Mouse (Mus musculus): ENCODE measurements around the gene Lpp.

Gene Lpp

GRCm38 (mm10) chr16:24467544-24468290 is 74.4 kb downstream of the Lpp start:
- DNase-seq (ENCODE audit: extremely low spot score, low read depth, low spot score): no peak

- DNase-seq (ENCODE audit: extremely low spot score, low read depth, low spot score): no peak
Observed at GRCm38 (mm10) chr16:24469313-24469712, 76.0 kb downstream of the Lpp start.

DNA sequence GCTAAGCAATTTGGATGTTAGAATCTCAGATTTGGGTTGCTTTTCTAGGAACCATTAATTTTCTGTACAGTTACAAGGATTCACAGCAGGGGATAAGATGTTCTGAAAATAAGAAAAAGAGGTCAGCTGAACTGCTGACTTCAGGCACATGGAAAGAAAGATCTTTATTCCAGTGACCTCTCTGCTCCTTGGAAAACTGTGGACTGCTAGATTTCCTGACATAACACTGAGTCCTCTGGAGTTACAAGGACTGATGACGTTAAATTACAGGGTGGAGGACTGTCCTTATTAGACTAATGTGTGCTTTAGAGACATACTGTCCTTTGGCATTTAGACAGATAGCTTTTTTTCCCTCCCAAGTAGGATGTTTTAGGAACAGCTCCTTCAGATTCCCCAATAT is 77.3 kb downstream of the Lpp start:
- no peak for DNase-seq (ENCODE audit: extremely low spot score, low read depth, low spot score)

- no peak for DNase-seq (ENCODE audit: extremely low spot score, low read depth, low spot score)
Observed at GRCm38 (mm10) chr16:24471029-24471428, 77.7 kb downstream of the Lpp start.

DNA sequence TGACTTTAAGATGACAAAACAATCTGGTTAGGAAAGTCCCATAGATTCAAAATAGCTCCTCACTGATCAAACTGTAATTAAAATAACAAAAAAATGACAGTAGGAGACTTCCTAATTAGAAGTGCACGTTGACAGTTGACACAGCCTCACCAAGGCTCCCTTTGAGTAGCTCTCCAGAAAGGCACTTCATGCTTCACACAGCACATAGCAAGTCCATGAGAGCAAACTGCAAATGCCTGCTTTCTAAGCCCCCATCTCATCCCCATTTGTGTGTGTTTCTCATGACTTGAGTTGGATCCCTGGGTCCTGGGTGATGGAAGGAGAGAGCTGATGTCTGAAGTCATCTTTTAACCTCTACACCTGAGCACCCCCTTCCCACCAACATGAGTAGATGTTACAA is 78.5 kb downstream of the Lpp start:
- DNase-seq (ENCODE audit: extremely low spot score, low read depth, low spot score): no peak

- DNase-seq (ENCODE audit: extremely low spot score, low read depth, low spot score): no peak
Observed at GRCm38 (mm10) chr16:24473966-24474365, 80.7 kb downstream of the Lpp start.

- DNase-seq (ENCODE audit: extremely low spot score, low read depth, low spot score): no peak
Observed at GRCm38 (mm10) chr16:24474781-24475180, 81.5 kb downstream of the Lpp start.

DNA sequence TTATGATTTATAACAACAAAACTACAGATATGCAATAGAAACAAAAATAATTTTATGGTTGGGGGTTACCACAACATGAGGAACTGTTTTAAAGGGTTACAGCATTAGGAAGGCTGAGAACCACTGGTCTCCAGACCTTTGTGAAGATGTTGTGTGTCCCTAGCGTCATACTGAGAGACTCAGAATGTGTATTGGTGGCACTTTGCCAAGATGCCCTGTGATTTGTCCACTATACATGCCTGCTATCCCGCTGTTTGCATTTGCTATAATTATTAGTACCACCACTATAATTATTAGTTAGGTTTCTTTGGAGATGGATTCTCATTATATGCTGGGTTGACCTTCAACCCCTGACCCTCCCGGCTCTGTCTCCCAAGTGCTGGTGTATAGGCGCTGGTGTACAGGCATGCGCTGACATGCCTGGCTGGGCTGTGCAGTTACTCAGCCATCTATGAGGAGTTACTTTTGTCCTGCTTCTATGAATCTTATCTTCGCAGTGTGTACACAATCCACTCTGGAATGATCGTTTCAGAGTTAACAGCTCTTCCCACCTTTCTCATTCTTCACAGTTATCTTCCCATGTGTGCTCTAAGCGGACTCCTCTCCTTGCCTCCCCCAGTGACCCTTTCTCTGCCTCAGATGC is 82.1 kb downstream of the Lpp start:
- no peak for DNase-seq (ENCODE audit: extremely low spot score, low read depth, low spot score)

DNA sequence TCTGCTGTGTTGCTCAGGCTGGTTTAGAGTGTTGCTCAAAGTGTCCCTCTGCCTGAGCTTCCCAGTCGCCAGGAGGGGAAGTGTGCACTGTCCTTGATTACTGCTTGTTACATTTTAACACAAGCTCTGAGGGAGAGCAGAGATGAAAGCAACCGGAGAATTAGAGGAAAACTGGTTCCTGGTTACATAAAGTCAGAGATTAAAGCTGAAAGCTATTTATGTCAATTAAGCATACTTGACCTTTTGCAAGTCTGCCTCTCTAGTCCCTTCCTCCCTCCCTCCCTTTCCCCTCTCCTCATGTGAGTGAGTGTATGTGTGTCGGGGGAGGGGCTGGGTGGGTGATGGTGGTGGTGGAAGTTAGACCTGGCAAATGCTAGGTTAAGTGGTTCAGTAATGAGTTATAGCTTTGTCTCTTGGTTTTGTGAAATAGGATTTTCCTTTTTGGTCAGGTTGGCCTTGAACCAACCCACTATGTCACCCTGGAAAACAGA is 83.6 kb downstream of the Lpp start:
- DNase-seq (ENCODE audit: extremely low spot score, low read depth, low spot score): no peak

DNA sequence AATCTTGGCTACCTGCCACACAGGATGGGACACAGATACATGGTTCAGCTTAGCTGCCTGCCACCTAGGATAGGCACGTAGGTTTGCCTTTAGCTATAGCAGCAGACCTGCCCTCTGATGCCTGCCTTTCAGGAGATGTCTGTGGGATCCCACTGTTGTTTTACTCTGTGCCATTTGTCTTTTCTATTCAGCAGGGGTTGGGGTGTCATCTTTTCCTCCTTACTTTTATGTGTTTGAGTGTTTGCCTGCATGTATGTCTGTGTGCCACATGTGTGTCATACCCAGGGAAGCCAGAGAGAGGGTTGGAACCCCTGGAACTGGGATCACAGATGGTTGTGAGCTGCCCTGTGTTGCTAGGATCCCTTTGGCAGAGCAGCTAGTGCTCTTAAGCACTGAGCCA is 84.7 kb downstream of the Lpp start:
- no peak for DNase-seq (ENCODE audit: extremely low spot score, low read depth, low spot score)

- DNase-seq (ENCODE audit: extremely low spot score, low read depth, low spot score): no peak
Observed at GRCm38 (mm10) chr16:24478851-24479250, 85.5 kb downstream of the Lpp start.

GRCm38 (mm10) chr16:24482648-24483047 is 89.3 kb downstream of the Lpp start:
- no peak for DNase-seq (ENCODE audit: extremely low spot score, low read depth, low spot score)

DNA sequence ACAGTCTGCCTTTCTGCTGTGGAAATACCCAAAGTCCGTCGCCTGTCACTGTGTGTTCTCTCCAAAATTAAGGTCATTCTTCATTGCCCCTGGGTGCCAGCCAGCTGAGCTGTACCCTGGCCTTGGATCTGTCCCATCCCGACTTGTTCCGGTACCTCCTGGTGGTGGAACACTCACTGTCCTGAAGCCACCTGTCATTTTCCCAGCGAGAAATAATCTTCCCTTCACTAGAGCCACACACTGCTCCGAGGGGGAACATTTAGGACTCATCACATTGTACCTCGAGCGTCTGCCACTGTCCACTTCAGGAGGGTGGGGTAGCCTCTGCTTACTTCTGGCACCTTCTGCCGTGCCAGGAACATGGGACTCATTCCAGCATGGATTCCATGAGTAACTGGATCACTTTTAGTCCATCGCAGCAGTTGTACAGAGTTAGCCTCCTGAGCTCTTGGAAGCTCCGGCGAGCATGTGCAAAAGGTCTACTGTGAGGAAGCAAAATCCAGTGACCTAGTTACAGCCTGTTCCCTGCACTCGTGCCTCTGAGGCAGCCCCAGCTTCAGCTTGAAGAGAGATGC is 90.3 kb downstream of the Lpp start:
- DNase-seq (ENCODE audit: extremely low spot score, low read depth, low spot score): no peak

DNA sequence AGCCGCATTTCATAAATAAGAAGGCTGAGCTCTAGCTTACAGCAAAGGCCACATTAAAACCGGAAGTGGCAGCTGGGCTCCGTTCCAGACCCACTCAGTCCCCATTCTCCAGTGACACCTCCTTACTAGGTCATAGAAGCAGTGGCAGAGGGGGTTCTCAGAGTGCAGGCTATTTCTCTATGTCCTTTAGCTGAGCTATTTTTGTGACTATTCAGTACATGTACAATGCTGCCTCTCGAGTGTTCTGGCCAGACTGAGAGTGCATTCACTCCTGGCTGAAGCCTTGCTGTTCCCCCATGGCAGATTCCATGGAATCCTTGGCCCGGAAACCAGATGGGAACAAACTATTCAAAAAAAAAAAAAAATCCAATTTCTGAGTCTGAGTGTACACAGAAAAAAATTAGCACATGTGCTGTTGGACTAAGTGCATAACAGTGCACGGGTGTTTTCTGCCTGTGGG is 94.5 kb downstream of the Lpp start:
- no peak for DNase-seq (ENCODE audit: extremely low spot score, low read depth, low spot score)

DNA sequence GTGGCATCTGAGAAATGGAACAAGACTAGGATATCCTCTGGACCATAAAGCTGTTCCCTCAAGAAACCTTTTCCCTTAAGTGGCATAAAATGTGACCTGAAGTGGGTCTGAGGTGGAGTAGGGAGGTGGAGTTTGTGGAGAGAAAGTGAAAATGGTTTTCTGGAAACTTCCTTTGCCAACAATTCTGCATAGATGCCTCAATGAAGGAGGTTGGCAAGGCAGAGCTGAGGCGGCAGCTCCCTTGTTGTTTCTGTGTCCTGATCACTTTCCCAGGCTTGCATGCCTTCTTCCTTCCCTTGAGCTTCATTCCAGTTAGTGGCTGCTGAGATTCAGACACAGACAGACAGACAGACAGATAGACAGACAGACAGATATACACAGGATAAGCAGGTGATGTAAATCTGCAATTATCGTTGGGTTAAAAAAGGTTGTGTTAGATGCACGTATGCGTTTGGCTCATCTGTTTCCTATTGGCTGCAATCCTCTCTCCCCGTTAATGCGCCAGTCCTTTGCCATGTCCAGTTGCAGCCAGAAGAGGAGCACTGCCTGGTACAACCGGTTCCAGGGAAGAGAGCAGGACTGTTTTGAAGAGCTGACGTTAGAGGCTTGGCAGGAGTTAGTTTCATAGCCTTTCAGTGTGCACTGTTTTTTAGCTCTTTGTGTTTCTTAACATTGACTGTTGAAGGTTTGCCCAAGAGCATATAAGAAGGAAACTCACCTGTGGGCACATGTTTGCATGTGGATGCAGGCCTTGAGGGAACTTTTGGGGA is 96.4 kb downstream of the Lpp start:
- no peak for DNase-seq (ENCODE audit: extremely low spot score, low read depth, low spot score)

GRCm38 (mm10) chr16:24490751-24491485 is 97.6 kb downstream of the Lpp start:
- no peak for DNase-seq (ENCODE audit: extremely low spot score, low read depth, low spot score)

DNA sequence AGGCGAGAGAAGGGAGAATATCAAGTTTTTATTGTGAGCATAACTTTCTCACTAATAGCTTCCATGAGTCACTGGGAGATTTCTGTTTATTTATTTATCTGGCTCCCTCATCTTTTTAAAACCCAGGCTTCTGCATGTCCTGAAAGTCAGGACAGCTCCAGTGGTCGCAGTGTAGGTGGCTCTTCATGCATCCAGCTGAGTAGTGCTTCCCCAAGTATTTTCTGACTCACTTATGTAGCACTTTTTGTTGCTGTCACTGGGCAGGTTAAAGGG is 98.1 kb downstream of the Lpp start:
- DNase-seq (ENCODE audit: extremely low spot score, low read depth, low spot score): no peak

DNA sequence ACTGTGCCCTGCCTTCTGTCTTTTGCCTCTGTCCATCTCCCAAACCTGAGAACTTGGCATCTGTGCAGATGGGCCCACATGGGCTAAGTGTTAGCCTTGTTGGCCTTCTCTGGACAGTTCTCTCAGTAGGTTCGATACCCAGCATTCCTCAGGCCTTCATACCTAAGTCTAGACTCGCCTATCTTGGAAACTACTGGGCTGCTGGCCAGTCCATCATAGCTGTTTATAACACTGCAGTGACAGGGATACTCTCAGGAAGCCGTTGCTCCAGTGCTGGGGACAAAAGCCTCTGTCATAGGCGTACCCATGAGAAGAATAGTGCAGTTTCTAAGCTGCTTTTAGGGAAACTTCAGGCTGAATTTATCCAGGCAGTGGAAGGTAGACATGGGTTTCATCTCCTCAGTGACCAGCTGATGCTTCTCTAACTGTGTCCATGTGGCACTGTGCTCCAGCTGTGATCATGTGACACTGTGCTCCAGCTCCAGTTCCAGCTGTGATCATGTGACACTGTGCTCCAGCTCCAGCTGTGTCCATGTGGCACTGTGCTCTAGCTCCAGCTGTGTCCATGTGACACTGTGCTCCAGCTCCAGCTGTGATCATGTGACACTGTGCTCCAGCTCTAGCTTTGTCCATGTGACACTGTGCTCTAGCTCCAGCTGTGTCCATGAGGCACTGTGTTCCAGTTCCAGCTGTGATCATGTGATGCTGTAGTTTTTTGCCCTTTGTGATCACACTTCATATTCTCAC is 99.1 kb downstream of the Lpp start:
- no peak for DNase-seq (ENCODE audit: extremely low spot score, low read depth, low spot score)

DNA sequence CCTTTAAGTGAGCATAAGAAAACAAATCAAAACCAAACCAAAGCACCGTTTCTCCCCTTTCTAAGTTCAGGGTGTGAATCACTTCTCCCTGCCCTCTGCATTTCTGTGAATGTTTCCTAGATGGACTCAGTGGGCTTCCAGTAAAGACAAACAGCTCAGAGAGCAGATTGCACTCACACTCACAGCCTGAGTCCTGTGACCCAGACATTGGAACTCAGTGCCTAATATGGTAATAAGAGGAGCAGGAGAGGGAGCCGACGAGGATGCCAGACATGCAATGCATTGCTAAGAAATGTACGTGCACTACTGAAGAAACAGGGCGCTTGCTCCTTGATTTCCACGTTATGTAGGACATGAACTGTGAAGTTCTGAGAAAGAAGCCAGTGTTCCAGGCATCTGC is 101.2 kb downstream of the Lpp start:
- DNase-seq (ENCODE audit: extremely low spot score, low read depth, low spot score): no peak

GRCm38 (mm10) chr16:24495461-24495860 is 102.2 kb downstream of the Lpp start:
- no peak for DNase-seq (ENCODE audit: extremely low spot score, low read depth, low spot score)

Data from hindlimb bud, embryonic 11.5 days (tissue).